Mouse (Mus musculus) retina, postnatal 1 day (tissue): Measurements from ENCODE around the gene Cygb.
"Not testable (repeated sequence)": the region's sequence is repeated elsewhere in the genome, so short reads cannot be mapped to it uniquely, and the experiment has no call there.

Source experiments
- DNase-seq: peaks from one replicate; pipeline ENCODE4 v3.0.0-alpha.2; 2012

Cygb gene

GRCm38 (mm10) chr11:116654255-116654821 is at the start of gene Cygb:
Gene Cygb (minus strand): TSS chr11:116654313.
- peak; percentile 77 for DNase-seq

GRCm38 (mm10) chr11:116701377-116701841 is 47.3 kb upstream of the Cygb start:
- DNase-seq = no peak

GRCm38 (mm10) chr11:116697521-116697920 is 43.4 kb upstream of the Cygb start:
- DNase-seq = no peak

GRCm38 (mm10) chr11:116696426-116696825 is 42.3 kb upstream of the Cygb start:
- no peak for DNase-seq

- peak; percentile 40 for DNase-seq
These were observed 41.2 kb upstream of the Cygb start for GRCm38 (mm10) chr11:116695194-116695880.

- DNase-seq = peak; percentile 65
These were observed 40.4 kb upstream of the Cygb start for GRCm38 (mm10) chr11:116694250-116695193.

- DNase-seq = no peak
These were observed 39.8 kb upstream of the Cygb start for GRCm38 (mm10) chr11:116693899-116694249.

- peak; percentile 76 for DNase-seq
These were observed 36.8 kb upstream of the Cygb start for GRCm38 (mm10) chr11:116690701-116691575.

GRCm38 (mm10) chr11:116689622-116690021 is 35.5 kb upstream of the Cygb start:
- DNase-seq = no peak

GRCm38 (mm10) chr11:116687897-116688296 is 33.8 kb upstream of the Cygb start:
- no peak for DNase-seq

- no peak for DNase-seq
These were observed 31.6 kb upstream of the Cygb start for GRCm38 (mm10) chr11:116685729-116686128.

- no peak for DNase-seq
These were observed 29.7 kb upstream of the Cygb start for GRCm38 (mm10) chr11:116683777-116684176.

GRCm38 (mm10) chr11:116682501-116683144 is 28.5 kb upstream of the Cygb start:
- no peak for DNase-seq

- no peak for DNase-seq
These were observed 27.0 kb upstream of the Cygb start for GRCm38 (mm10) chr11:116681147-116681546.

GRCm38 (mm10) chr11:116680321-116681091 is 26.4 kb upstream of the Cygb start:
- no peak for DNase-seq

- DNase-seq = no peak
These were observed 25.0 kb upstream of the Cygb start for GRCm38 (mm10) chr11:116679148-116679547.

GRCm38 (mm10) chr11:116677711-116678441 is 23.8 kb upstream of the Cygb start:
- no peak for DNase-seq

GRCm38 (mm10) chr11:116676175-116676976 is 22.3 kb upstream of the Cygb start:
- no peak for DNase-seq

GRCm38 (mm10) chr11:116675429-116675828 is 21.3 kb upstream of the Cygb start:
- DNase-seq = not testable (repeated sequence)
